Mouse (Mus musculus) megakaryocyte-erythroid progenitor cell, adult 5-6 weeks (primary cell): Measurements from ENCODE around the gene Rft1. TPM values are rescaled to one million over a fixed set of nuclear protein-coding genes. Genes with fewer than 3 reads are reported as not detected.
"Not testable (repeated sequence)": the region's sequence is repeated elsewhere in the genome, so short reads cannot be mapped to it uniquely, and the experiment has no call there.

Source experiments
- ATAC-seq: replicated peaks from 2 replicates; pipeline ENCODE4 v1.8.0; 2016; ENCODE audit warnings: mild to moderate bottlenecking, inconsistent platforms; ENCODE audit not compliant: severe bottlenecking, poor library complexity, low FRiP score, low TSS enrichment
- total RNA-seq, 2 experiments: library from RNA; stranded (forward) in 1 of 2; stranded (reverse) in 1 of 2; fragments of 200-1000, 215-1000 nt in 1 of 2; fragments of >200 nt in 1 of 2; fragmentation: Nextera tagmentation in 1 of 2; gene quantifications; 2 replicates each; pipeline ENCODE4 v1.2.3; 2014 to 2017

Gene Rft1
- total RNA-seq, 2 experiments from 2014 or later: 7.6 to 23.5 TPM

- peak; percentile 32; the same call in 1 of the 2 replicates for ATAC-seq
Observed at GRCm38 (mm10) chr14:30715618-30716050, 61.5 kb downstream of the Rft1 start.

GRCm38 (mm10) chr14:30716051-30716952 is 62.1 kb downstream of the Rft1 start:
- ATAC-seq: 0 out of 2 replicates have a peak, but pooled peaks have one; percentile 13

GRCm38 (mm10) chr14:30716953-30717285 is 62.8 kb downstream of the Rft1 start:
- no peak for ATAC-seq

GRCm38 (mm10) chr14:30718696-30719095 is 64.5 kb downstream of the Rft1 start:
- not testable (repeated sequence) for ATAC-seq

- ATAC-seq: 0 out of 2 replicates have a peak, but pooled peaks have one; percentile 27
Observed at GRCm38 (mm10) chr14:30719514-30719913, 65.4 kb downstream of the Rft1 start.

GRCm38 (mm10) chr14:30721850-30722249 is 67.7 kb downstream of the Rft1 start:
- no peak for ATAC-seq

GRCm38 (mm10) chr14:30722406-30722805 is 68.2 kb downstream of the Rft1 start:
- ATAC-seq: no peak

- 0 out of 2 replicates have a peak, but pooled peaks have one; percentile 22 for ATAC-seq
Observed at GRCm38 (mm10) chr14:30731896-30732295, 77.7 kb downstream of the Rft1 start.

GRCm38 (mm10) chr14:30734665-30735064 is 80.5 kb downstream of the Rft1 start:
- ATAC-seq: no peak

- ATAC-seq: peak; percentile 30; the same call in 1 of the 2 replicates
Observed at GRCm38 (mm10) chr14:30735810-30736209, 81.7 kb downstream of the Rft1 start.

- ATAC-seq: 0 out of 2 replicates have a peak, but pooled peaks have one; percentile 41
Observed at GRCm38 (mm10) chr14:30736413-30736812, 82.3 kb downstream of the Rft1 start.

Other genes with a start within 250 kb of the Rft1 start
- gene Dcp1a, start 174.8 kb upstream of the Rft1 start, total RNA-seq (2014; fragmentation: Nextera tagmentation): 35.9 and 49.6 TPM in 2 replicates
- gene Dcp1a, start 174.8 kb upstream of the Rft1 start, total RNA-seq (2017): 25.8 and 32.0 TPM in 2 replicates
- gene Cacna1d, start 162.9 kb upstream of the Rft1 start, total RNA-seq (2014; fragmentation: Nextera tagmentation): 0.62 and 4.9 TPM in 2 replicates
- 0.05 and 1.3 TPM in 2 replicates for gene Cacna1d, start 162.9 kb upstream of the Rft1 start, total RNA-seq (2017)
- gene Tkt, start 106.0 kb upstream of the Rft1 start, total RNA-seq (2014; fragmentation: Nextera tagmentation): 485 and 613 TPM in 2 replicates
- gene Tkt, start 106.0 kb upstream of the Rft1 start, total RNA-seq (2017): 500 and 571 TPM in 2 replicates
- gene Prkcd, start 28.1 kb upstream of the Rft1 start, total RNA-seq (2014; fragmentation: Nextera tagmentation): 33.4 and 47.3 TPM in 2 replicates
- 20.7 and 32.0 TPM in 2 replicates for gene Prkcd, start 28.1 kb upstream of the Rft1 start, total RNA-seq (2017)
- gene Sfmbt1, start 60.5 kb downstream of the Rft1 start, total RNA-seq (2014; fragmentation: Nextera tagmentation): 22.3 and 26.3 TPM in 2 replicates
- 12.7 and 13.7 TPM in 2 replicates for gene Sfmbt1, start 60.5 kb downstream of the Rft1 start, total RNA-seq (2017)
- 3.3 and 14.3 TPM in 2 replicates for gene Tmem110, start 171.2 kb downstream of the Rft1 start, total RNA-seq (2014; fragmentation: Nextera tagmentation)
- gene Tmem110, start 171.2 kb downstream of the Rft1 start, total RNA-seq (2017): 4.1 and 6.9 TPM in 2 replicates
- gene Mustn1, start 224.8 kb downstream of the Rft1 start, total RNA-seq (2014; fragmentation: Nextera tagmentation): 0.52 and 1.4 TPM in 2 replicates
- 1.2 TPM in 1 of 2 replicates, not detected in the other for gene Mustn1, start 224.8 kb downstream of the Rft1 start, total RNA-seq (2017)
- gene Itih4, start 232.1 kb downstream of the Rft1 start, total RNA-seq (2014; fragmentation: Nextera tagmentation): not detected in 2 replicates
- not detected in 2 replicates for gene Itih4, start 232.1 kb downstream of the Rft1 start, total RNA-seq (2017)